Mouse (Mus musculus) sigmoid colon, adult 10 weeks (tissue): ENCODE measurements around the gene Gdnf. TPM values are rescaled to one million over a fixed set of nuclear protein-coding genes. Genes with fewer than 3 reads are reported as not detected.

ENCODE experiments used
- polyA plus RNA-seq: library from polyadenylated mRNA; stranded (reverse); fragments of 350-450 nt; fragmentation: Illumina TruSeq; extraction: RNeasy Lipid Tissue Mini Kit (QIAGEN cat#74804); gene quantifications from one replicate; pipeline ENCODE4 v1.2.3, GENCODE M21; 2014; ENCODE audit warnings: low read depth, low replicate concordance

The Gdnf gene
- polyA plus RNA-seq = 2.4 TPM

DNA sequence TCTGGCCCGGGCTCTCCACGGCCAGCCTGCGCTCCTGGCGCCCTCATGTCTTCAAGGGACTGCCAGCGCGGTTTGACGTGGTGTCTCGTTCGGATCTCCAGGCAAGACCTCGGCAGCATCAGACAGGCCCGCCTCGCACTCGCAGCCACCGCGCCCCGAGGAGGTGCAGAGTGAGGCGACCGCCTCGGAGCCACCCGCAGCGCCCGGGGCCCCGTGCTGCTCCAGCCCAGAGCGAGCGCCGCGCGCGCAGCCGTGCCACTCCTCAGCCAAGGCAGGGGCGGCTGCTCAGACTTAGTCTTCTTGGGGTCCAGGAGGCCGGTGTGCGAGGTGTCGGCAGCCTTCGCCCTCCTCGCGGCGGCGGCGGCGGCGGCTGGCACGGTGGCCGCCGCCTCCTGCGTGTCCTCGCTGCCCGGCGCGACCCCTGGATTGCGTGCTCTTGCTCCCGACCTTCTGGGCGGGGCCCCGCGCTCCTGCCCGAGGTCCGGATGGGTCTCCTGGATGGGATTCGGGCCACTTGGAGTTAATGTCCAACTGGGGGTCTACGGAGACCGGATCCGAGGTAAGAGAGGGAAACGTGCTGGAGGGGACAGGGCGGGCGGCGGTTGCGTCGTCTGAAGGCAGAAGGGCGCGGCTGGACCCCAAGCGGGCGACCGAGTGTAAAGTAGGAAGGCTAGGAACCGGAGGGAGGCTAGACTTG lies at the start of gene Gdnf:
Gene Gdnf, plus strand, starts transcription at position 291 of the 697 bp plus-strand sequence.

